Mouse (Mus musculus) hindbrain, embryonic 11.5 days (tissue): ENCODE measurements around the gene Scube1. TPM values are rescaled to one million over a fixed set of nuclear protein-coding genes. Genes with fewer than 3 reads are reported as not detected.

Experiments used
- ATAC-seq: fragments of 200-750 bp; cut with Nextera tagmentation; 2 replicates; pipeline ENCODE4 v1.8.0; 2017; ENCODE audit warnings: mild to moderate bottlenecking, moderate TSS enrichment, moderate library complexity; ENCODE audit not compliant: low FRiP score
- DNase-seq: peaks from one replicate; pipeline ENCODE4 v3.0.0-alpha.2; 2015; ENCODE audit warnings: low spot score
- H3K27ac ChIP-seq: fragments of 300-500 bp; sonication (generic); 2 replicates; pipeline ENCODE4 v1.5.1; 2014; ENCODE audit warnings: mild to moderate bottlenecking, low read depth, low read length
- H3K27me3 ChIP-seq: fragments of 300-500 bp; sonication (generic); 2 replicates; pipeline ENCODE4 v1.6.1; 2014; ENCODE audit warnings: mild to moderate bottlenecking, low read length, moderate library complexity, mixed read lengths; ENCODE audit not compliant: control insufficient read depth, insufficient read depth
- H3K36me3 ChIP-seq: fragments of 300-500 bp; sonication (generic); 2 replicates; pipeline ENCODE4 v1.6.1; 2014; ENCODE audit warnings: mild to moderate bottlenecking, low read length, moderate library complexity, mixed read lengths; ENCODE audit not compliant: control insufficient read depth, insufficient read depth
- H3K4me1 ChIP-seq: fragments of 300-500 bp; sonication (generic); replicated peaks from 2 replicates; pipeline ENCODE4 v1.6.1; 2014; ENCODE audit warnings: low read length, mixed read lengths; ENCODE audit not compliant: control insufficient read depth, insufficient read depth
- H3K4me2 ChIP-seq: fragments of 300-500 bp; sonication (generic); replicated peaks from 2 replicates; pipeline ENCODE4 v1.6.1; 2014; ENCODE audit warnings: mild to moderate bottlenecking, low read depth, low read length
- H3K4me3 ChIP-seq: fragments of 300-500 bp; sonication (generic); 2 replicates; pipeline ENCODE4 v1.5.1; 2014; ENCODE audit warnings: low read depth, low read length
- H3K9ac ChIP-seq: fragments of 300-500 bp; sonication (generic); 2 replicates; pipeline ENCODE4 v1.6.1; 2014; ENCODE audit warnings: low read depth, low read length
- H3K9me3 ChIP-seq: fragments of 300-500 bp; sonication (generic); 2 replicates; pipeline ENCODE4 v1.6.1; 2016; ENCODE audit warnings: low read length; ENCODE audit not compliant: control insufficient read depth
- WGBS: fragments of 180-500 bp; shearing (Covaris S2); extraction: QIAGEN DNeasy Blood & Tissue Kit; methylation state at CpG from one replicate; pipeline ENCODE4 v1.1.7; 2014; 5-methylcytosine and 5-hydroxymethylcytosine counted together
- polyA plus RNA-seq: library from polyadenylated mRNA; unstranded; fragments of >200 nt; fragmentation: Nextera tagmentation; extraction: Ambion mirVana; gene quantifications from 2 replicates; pipeline ENCODE4 v1.2.1, GENCODE M21; 2014

The Scube1 gene
- polyA plus RNA-seq, 1 experiment from 2014 or later, result 32.8 TPM

DNA sequence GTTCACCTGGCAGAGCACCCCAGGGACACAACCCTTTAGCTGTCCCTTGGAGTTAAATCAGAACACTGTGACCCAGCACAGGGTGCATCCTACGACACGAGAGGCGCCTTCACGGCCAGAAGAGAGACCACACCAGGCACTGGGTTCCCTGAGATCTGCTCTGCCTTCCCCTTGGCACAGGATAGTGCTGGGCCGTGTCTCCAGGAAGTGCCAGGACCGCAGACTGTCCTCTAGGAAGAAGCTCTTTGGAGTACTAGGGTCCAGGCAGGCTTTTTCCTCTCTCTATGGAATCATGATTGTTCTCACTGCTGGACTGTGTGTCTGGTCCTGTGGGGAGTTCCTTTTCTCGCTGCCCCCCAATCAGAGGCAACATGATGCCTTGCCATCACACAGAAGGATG, 44.5 kb downstream of the Scube1 start:
- H3K4me1 ChIP-seq, result peaks cover 20% of the 10 kb centered on the region
- whole genome bisulfite sequencing, result 81% methylated on average over 7 of the region's 7 CpGs
- H3K27ac ChIP-seq, result no peak overlapping the region

DNA sequence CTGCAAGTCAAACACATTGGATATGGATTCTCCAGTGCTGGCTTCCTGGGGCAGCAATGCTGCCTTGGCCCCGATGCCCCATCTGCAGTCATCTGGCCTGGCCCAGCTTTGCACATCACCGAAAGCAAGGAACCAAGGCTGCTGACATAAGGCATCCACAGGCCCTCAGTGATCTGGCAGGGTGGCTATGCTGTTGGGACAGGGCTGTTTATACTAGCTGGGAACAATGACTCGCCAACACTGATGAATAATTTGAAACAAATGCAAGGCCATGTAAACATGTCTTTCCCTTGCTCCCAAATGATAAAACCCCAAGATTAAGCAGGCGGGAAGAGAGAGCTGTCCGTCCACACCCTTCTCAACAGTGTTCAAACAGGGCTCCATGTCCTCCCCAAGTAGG, 45.1 kb downstream of the Scube1 start:
- Histone ChIP-seq H3K27me3 (no peaks in the 10 kb centered on the region), H3K36me3 (0 out of 2 replicates have a peak, but pooled peaks cover 2% of the 10 kb centered on the region), H3K4me2 (no peak overlapping the region), H3K9me3 (no peaks in the 10 kb centered on the region), H3K9ac (no peak overlapping the region), H3K27ac (no peak overlapping the region; the same call in 1 of the 2 replicates), H3K4me1 (peaks cover 20% of the 10 kb centered on the region), H3K4me3 (no peak overlapping the region)
- no peak for ATAC-seq
- DNase-seq, result no peak
- 72% methylated on average over 5 of the region's 5 CpGs for WGBS

More for the DNA sequence above, 44.5 kb downstream of the Scube1 start:
- ATAC-seq, result no peak
- H3K4me3 ChIP-seq, result no peak overlapping the region
- no peak for DNase-seq
- H3K4me2 ChIP-seq, result no peak overlapping the region
- H3K27me3 ChIP-seq, result no peaks in the 10 kb centered on the region
- no peaks in the 10 kb centered on the region for H3K9me3 ChIP-seq
- H3K9ac ChIP-seq, result no peak overlapping the region
- 0 out of 2 replicates have a peak, but pooled peaks cover 2% of the 10 kb centered on the region for H3K36me3 ChIP-seq

DNA sequence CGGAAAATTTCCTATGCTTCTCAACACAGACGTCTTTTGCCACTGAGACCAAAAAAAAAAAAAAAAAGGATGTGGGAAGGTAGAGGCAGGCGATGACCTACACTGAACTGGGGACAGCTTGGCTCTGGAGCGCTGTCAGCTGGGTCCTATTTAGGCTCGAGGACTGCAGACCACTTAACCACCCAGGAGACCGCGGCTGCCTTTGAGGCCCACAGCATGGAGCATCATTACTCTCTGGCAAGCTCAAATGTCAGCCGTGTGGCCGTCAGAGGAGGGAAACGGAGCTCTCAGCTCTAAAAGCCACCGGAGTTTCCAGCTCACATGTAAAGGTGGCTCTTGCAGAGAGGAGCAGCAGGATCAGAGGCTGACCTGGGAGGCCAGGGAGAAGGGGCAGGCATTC, 46.2 kb downstream of the Scube1 start:
- Histone ChIP-seq H3K4me2 (no peak overlapping the region), H3K4me3 (no peak overlapping the region), H3K9me3 (no peaks in the 10 kb centered on the region), H3K9ac (no peak overlapping the region; the same call in 1 of the 2 replicates), H3K36me3 (0 out of 2 replicates have a peak, but pooled peaks cover 2% of the 10 kb centered on the region), H3K4me1 (peaks cover 20% of the 10 kb centered on the region), H3K27ac (0 out of 2 replicates have a peak overlapping the region, but pooled peaks have one; percentile 30), H3K27me3 (no peaks in the 10 kb centered on the region)
- DNase-seq (peak; percentile 69), ATAC-seq (no peak)
- 2% methylated on average over 11 of the region's 11 CpGs for WGBS

DNA sequence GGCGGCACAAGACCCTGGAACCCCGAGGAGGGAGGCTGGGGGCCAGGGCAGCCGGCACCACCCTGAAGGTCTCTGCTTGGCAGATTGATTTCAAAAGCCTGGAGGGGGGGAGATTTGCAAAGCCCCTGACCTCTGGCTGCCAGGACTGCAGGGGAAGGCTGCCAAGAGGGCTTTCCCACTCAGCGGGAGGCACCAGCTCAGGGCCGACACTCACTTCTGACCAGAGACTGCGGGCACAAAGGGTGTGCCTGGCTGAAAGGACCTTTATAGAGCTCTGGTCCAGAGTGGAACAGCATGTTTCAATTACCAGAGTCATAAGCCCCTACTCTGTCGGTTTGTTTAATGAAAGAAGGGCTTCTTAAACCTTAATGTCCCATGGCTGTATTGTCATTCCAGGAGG, 46.7 kb downstream of the Scube1 start:
- ATAC-seq (no peak), DNase-seq (no peak)
- no peak overlapping the region for H3K4me3 ChIP-seq
- H3K9ac ChIP-seq, result 0 out of 2 replicates have a peak overlapping the region, but pooled peaks have one; percentile 15
- H3K27ac ChIP-seq, result peak overlapping the region; percentile 30; the same call in 1 of the 2 replicates
- no peaks in the 10 kb centered on the region for H3K9me3 ChIP-seq
- no peak overlapping the region for H3K4me2 ChIP-seq
- no peaks in the 10 kb centered on the region for H3K27me3 ChIP-seq
- H3K4me1 ChIP-seq, result peaks cover 20% of the 10 kb centered on the region
- H3K36me3 ChIP-seq, result 0 out of 2 replicates have a peak, but pooled peaks cover 2% of the 10 kb centered on the region
- WGBS, result 4% methylated on average over 7 of the region's 7 CpGs

DNA sequence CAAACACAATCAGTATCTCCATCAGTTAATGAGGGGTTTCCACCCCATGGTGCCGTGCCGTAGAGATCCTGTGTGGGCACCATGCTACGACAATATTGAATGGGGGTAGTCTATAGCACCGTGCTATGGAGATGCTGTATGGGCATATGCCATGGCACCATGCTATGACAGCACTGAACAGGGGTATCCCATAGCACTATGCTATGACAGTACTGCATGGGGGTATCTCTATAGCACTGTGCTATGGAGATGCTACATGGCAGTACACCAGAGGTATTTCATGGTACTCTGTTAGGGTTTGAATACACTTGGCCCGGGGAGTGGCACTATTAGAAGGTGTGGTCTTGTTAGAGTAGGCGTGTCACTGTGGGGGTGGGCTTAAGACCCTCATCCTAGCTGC, 47.7 kb downstream of the Scube1 start:
- H3K9me3 ChIP-seq, result no peaks in the 10 kb centered on the region
- no peak for ATAC-seq
- no peak overlapping the region for H3K4me3 ChIP-seq
- H3K4me2 ChIP-seq, result no peak overlapping the region
- H3K9ac ChIP-seq, result no peak overlapping the region
- 0 out of 2 replicates have a peak, but pooled peaks cover 2% of the 10 kb centered on the region for H3K36me3 ChIP-seq
- no peak for DNase-seq
- H3K4me1 ChIP-seq, result peaks cover 20% of the 10 kb centered on the region
- H3K27ac ChIP-seq, result no peak overlapping the region
- H3K27me3 ChIP-seq, result no peaks in the 10 kb centered on the region
- WGBS, result 92% methylated on average over 6 of the region's 6 CpGs

DNA sequence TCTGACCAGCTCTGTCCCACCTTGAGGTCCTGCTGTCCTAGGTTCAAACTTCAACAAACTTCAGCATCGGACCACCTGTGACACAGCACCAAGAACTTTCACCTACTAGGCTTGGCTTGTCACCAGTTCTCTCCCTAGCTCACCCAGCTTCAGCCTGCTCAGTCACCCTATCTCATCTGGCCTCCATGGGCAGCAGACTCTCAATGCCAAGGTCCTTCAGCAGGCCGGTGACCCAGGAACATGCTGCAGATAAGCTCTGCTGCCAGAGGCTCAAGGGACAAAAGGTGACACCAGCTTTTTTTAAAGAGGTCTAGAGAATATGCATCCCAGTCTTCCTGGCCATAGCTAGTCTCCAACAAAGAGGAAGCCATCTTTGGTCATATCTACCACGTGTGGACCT, 48.5 kb downstream of the Scube1 start:
- ATAC-seq (no peak), DNase-seq (no peak)
- Histone ChIP-seq H3K9ac (no peak overlapping the region), H3K27ac (no peak overlapping the region), H3K9me3 (no peaks in the 10 kb centered on the region), H3K4me2 (no peak overlapping the region), H3K4me1 (peaks cover 20% of the 10 kb centered on the region), H3K4me3 (no peak overlapping the region), H3K36me3 (0 out of 2 replicates have a peak, but pooled peaks cover 2% of the 10 kb centered on the region), H3K27me3 (no peaks in the 10 kb centered on the region)
- 98% methylated on average over 3 of the region's 3 CpGs for WGBS

DNA sequence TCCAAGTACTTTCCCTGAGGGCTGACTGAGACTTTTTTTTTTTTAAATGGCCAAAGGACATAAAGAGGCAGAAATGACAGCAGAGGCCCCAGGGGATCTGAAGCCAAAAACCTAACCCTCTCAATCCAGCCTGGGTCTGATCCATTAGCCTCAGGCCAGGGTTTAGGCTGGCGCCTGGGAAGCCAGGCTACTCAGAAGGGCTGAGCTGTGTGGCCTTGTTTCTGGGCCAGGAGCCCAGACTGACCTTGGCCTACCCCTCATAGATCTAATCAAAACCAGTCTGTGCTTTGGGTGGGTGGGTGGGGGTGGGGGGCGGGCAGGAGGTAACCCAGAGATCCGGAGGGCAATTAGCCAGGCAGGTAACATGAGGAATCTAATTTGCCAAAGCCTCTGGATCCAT, 51.2 kb downstream of the Scube1 start:
- DNase-seq (no peak), ATAC-seq (no peak)
- H3K36me3 ChIP-seq, result 0 out of 2 replicates have a peak, but pooled peaks cover 2% of the 10 kb centered on the region
- no peak overlapping the region for H3K4me3 ChIP-seq
- no peaks in the 10 kb centered on the region for H3K27me3 ChIP-seq
- H3K4me2 ChIP-seq, result no peak overlapping the region
- peaks cover 9% of the 10 kb centered on the region for H3K4me1 ChIP-seq
- 70% methylated on average over 3 of the region's 3 CpGs for WGBS
- H3K9me3 ChIP-seq, result no peaks in the 10 kb centered on the region
- no peak overlapping the region for H3K9ac ChIP-seq
- H3K27ac ChIP-seq, result no peak overlapping the region

DNA sequence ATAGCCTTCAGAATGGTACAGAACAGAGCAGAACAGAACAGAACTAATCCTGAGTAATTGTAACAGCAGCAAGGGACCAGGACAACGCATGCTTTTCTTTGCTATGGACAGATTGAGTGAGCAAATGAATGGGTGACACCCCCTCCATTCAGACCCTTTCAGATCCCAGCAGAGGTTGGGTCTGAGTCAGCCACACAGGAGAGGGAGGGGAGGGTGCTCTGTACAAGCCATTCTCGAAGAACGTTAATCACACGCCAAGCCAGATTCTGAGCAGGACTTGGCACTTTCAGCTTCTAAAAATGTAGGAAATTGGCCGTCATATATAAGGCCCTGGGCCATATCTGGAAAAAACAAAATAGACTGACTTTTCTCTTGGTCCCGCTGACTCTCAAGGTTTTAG, 57.3 kb downstream of the Scube1 start:
- no peak for ATAC-seq
- Histone ChIP-seq H3K4me1 (peaks cover 3% of the 10 kb centered on the region), H3K4me2 (no peak overlapping the region), H3K36me3 (no peaks in the 10 kb centered on the region), H3K9me3 (no peaks in the 10 kb centered on the region), H3K4me3 (no peak overlapping the region), H3K27ac (no peak overlapping the region), H3K27me3 (no peaks in the 10 kb centered on the region), H3K9ac (no peak overlapping the region)
- WGBS, result 52% methylated on average over 6 of the region's 6 CpGs
- no peak for DNase-seq

DNA sequence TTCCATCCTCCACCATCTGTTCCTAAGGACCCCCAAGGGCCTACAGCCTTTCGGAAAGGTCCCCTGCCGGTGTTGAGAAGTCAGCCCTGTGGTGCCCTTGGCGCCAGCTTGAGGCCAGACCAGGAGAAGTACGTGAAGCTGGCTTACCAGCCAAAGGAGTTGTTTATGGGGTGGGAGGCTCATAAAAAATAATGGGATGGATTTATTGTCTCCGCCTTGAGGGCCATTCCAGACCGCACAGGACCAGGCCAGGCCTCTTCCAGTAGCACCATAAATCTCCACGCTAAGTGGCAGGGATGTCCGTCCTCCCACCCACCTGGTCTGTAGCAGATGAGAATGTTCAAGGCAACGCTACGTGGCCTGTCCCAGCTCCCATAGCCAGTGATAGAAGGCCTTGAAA, 58.4 kb downstream of the Scube1 start:
- ATAC-seq (no peak), DNase-seq (no peak)
- 82% methylated on average over 10 of the region's 10 CpGs for WGBS
- Histone ChIP-seq H3K27me3 (no peaks in the 10 kb centered on the region), H3K27ac (no peak overlapping the region), H3K9me3 (no peaks in the 10 kb centered on the region), H3K36me3 (no peaks in the 10 kb centered on the region), H3K9ac (no peak overlapping the region), H3K4me1 (peaks cover 3% of the 10 kb centered on the region), H3K4me2 (no peak overlapping the region), H3K4me3 (no peak overlapping the region)
